In genomic region chrX:19165891-19166644, GRCm38 (mm10) we compare ENCODE assay signal across 9 mouse cellular contexts.
DNase-seq lines count a peak whose midpoint lies in the region; ATAC-seq lines count a peak whose summit lies in the region.
"Had no signal": no experiment of that assay in that cellular context is flagged by ENCODE, and none has a peak within 500 bp of the region (broad histone marks: within the 10 kb centered on the region; RNA-seq: fewer than 3 reads in every experiment).

No protein-coding gene starts in this region.

- 55% methylated on average over 5 of the region's 5 CpGs for WGBS in forebrain, embryonic 12.5 days
- WGBS in forebrain, embryonic 10.5 days = 83% methylated on average over 5 of the region's 5 CpGs
- 76% methylated on average over 5 of the region's 5 CpGs for WGBS in limb, embryonic 13.5 days
- WGBS in limb, embryonic 10.5 days = 86% methylated on average over 5 of the region's 5 CpGs
- 36% methylated on average over 5 of the region's 5 CpGs for WGBS in macrophage (ENCODE audit: missing documents)

- no peaks in the 10 kb centered on the region for H3K36me3 ChIP-seq in forebrain, embryonic 12.5 days (replicated peaks)
- no peaks in the 10 kb centered on the region for H3K36me3 ChIP-seq in forebrain, embryonic 10.5 days (replicated peaks)
- no peaks in the 10 kb centered on the region for H3K36me3 ChIP-seq in limb, embryonic 13.5 days
- no peaks in the 10 kb centered on the region for H3K36me3 ChIP-seq in limb, embryonic 10.5 days
- no peaks in the 10 kb centered on the region for H3K36me3 ChIP-seq in macrophage (ENCODE audit: inconsistent target)
- H3K36me3 ChIP-seq: limb, embryonic 15.5 days had no signal

- ATAC-seq in forebrain, embryonic 12.5 days (ENCODE audit: low FRiP score) = no peak
- no peak for ATAC-seq in limb, embryonic 13.5 days (ENCODE audit: low FRiP score, low read depth)
- peak; percentile 11 for ATAC-seq in activated CD4-positive, CD25-positive, alpha-beta regulatory T cell, adult 4 months

- DNase-seq in forebrain, embryonic 10.5 days (ENCODE audit: extremely low spot score, low spot score) = no peak
- DNase-seq in limb, embryonic 10.5 days (ENCODE audit: low spot score) = no peak
- DNase-seq in adrenal gland, postnatal 10 days = no peak
- no peak for DNase-seq in ovary, postnatal 14 days (ENCODE audit: low spot score)

- H3K27me3 ChIP-seq in forebrain, embryonic 12.5 days = no peaks in the 10 kb centered on the region
- no peaks in the 10 kb centered on the region for H3K27me3 ChIP-seq in forebrain, embryonic 10.5 days (ENCODE audit: poor library complexity, severe bottlenecking)
- no peaks in the 10 kb centered on the region for H3K27me3 ChIP-seq in limb, embryonic 13.5 days
- H3K27me3 ChIP-seq in limb, embryonic 10.5 days (ENCODE audit: low read depth, poor library complexity, severe bottlenecking) = no peaks in the 10 kb centered on the region
- H3K27me3 ChIP-seq: limb, embryonic 15.5 days had no signal

- no peak overlapping the region for H3K9ac ChIP-seq in forebrain, embryonic 12.5 days
- no peak overlapping the region for H3K9ac ChIP-seq in limb, embryonic 13.5 days
- H3K9ac ChIP-seq: limb, embryonic 15.5 days had no signal

- no peaks in the 10 kb centered on the region for H3K9me3 ChIP-seq in forebrain, embryonic 12.5 days
- H3K9me3 ChIP-seq in forebrain, embryonic 10.5 days = no peaks in the 10 kb centered on the region
- no peaks in the 10 kb centered on the region for H3K9me3 ChIP-seq in limb, embryonic 13.5 days
- no peaks in the 10 kb centered on the region for H3K9me3 ChIP-seq in limb, embryonic 10.5 days (replicated peaks)
- H3K9me3 ChIP-seq: limb, embryonic 15.5 days had no signal

- H3K4me1 ChIP-seq in forebrain, embryonic 12.5 days = no peaks in the 10 kb centered on the region
- H3K4me1 ChIP-seq in forebrain, embryonic 10.5 days = 0 out of 2 replicates have a peak, but pooled peaks cover 7% of the 10 kb centered on the region
- H3K4me1 ChIP-seq in limb, embryonic 13.5 days = no peaks in the 10 kb centered on the region
- H3K4me1 ChIP-seq in limb, embryonic 10.5 days = no peaks in the 10 kb centered on the region
- H3K4me1 ChIP-seq: limb, embryonic 15.5 days had no signal

- H3K4me2 ChIP-seq in forebrain, embryonic 12.5 days = peak overlapping the region; percentile 44
- no peak overlapping the region for H3K4me2 ChIP-seq in limb, embryonic 13.5 days (replicated peaks)

- peaks cover 70% of the 10 kb centered on the region for H3K79me2 ChIP-seq in macrophage (ENCODE audit: inconsistent target)

- no peak overlapping the region for H3K4me3 ChIP-seq in forebrain, embryonic 12.5 days (replicated peaks)
- H3K4me3 ChIP-seq in forebrain, embryonic 10.5 days = no peak overlapping the region
- peak overlapping the region; percentile 11; the same call in 1 of the 2 replicates for H3K4me3 ChIP-seq in limb, embryonic 13.5 days
- H3K4me3 ChIP-seq in limb, embryonic 10.5 days = no peak overlapping the region
- H3K4me3 ChIP-seq in macrophage (ENCODE audit: inconsistent target) = peak overlapping the region; percentile 52

- H3K27ac ChIP-seq in forebrain, embryonic 12.5 days = no peak overlapping the region
- H3K27ac ChIP-seq in forebrain, embryonic 10.5 days = no peak overlapping the region
- H3K27ac ChIP-seq in limb, embryonic 13.5 days = no peak overlapping the region
- H3K27ac ChIP-seq in limb, embryonic 10.5 days = no peak overlapping the region
- peak overlapping the region; percentile 79 for H3K27ac ChIP-seq in macrophage
- H3K27ac ChIP-seq: limb, embryonic 15.5 days had no signal

Comparison
In these comparisons a context has a peak if more than half of its experiments do, and no peak if none do; other contexts are left out.
1. H3K4me3 ChIP-seq: peak in limb, embryonic 13.5 days (single experiment) and macrophage (single experiment); none in forebrain, embryonic 12.5 days (single experiment), forebrain, embryonic 10.5 days (single experiment) and limb, embryonic 10.5 days (single experiment).